Mouse (Mus musculus) CH12.LX (cell line): ENCODE results near the gene Insrr. TPM values are rescaled to one million over a fixed set of nuclear protein-coding genes. Genes with fewer than 3 reads are reported as not detected.
"Not testable (repeated sequence)": the region's sequence is repeated elsewhere in the genome, so short reads cannot be mapped to it uniquely, and the experiment has no call there.

ENCODE experiments used
- DNase-seq: peaks from one replicate; pipeline ENCODE4 v3.0.0-alpha.2; 2013; ENCODE audit errors: extremely low read depth
- H3K27ac ChIP-seq: 2 replicates; pipeline ENCODE4 v1.5.1; 2012; ENCODE audit warnings: low read depth, mild to moderate bottlenecking, control low read depth, moderate library complexity; ENCODE audit not compliant: insufficient read depth
- H3K27me3 ChIP-seq: replicated peaks from 2 replicates; pipeline ENCODE3; 2012; ENCODE audit warnings: inconsistent platforms
- H3K36me3 ChIP-seq, 2 experiments: replicated peaks in 1 of 2; 2 replicates each; pipeline versions ENCODE3 to v1.6.1; 2012; ENCODE audit warnings: inconsistent platforms in 1 of 2, low read length in 1 of 2, mild to moderate bottlenecking in 1 of 2, mixed read lengths in 1 of 2, moderate library complexity in 1 of 2; ENCODE audit not compliant: control insufficient read depth in 1 of 2, insufficient read depth in 1 of 2
- H3K4me1 ChIP-seq, 2 experiments: 2 replicates each; pipeline ENCODE4 v1.6.1; 2012; ENCODE audit warnings: inconsistent platforms in 1 of 2, moderate library complexity in 1 of 2; ENCODE audit not compliant: insufficient read depth in 2 of 2, control insufficient read depth in 1 of 2
- H3K4me2 ChIP-seq: 2 replicates; pipeline ENCODE4 v1.6.1; 2012; ENCODE audit warnings: low read depth, mild to moderate bottlenecking, control low read depth; ENCODE audit not compliant: poor library complexity, insufficient read depth, severe bottlenecking
- H3K4me3 ChIP-seq, 3 experiments: fragments of 150-350 bp in 1 of 3; sonication (generic) in 1 of 3; replicated peaks in 1 of 3; 2 replicates each; pipeline versions ENCODE3 to v1.5.1; 2011 to 2012; ENCODE audit warnings: low read depth in 2 of 3, low read length in 2 of 3, mild to moderate bottlenecking in 2 of 3, moderate library complexity in 2 of 3, control low read depth in 1 of 3, improper control_type of control experiment in 1 of 3, inconsistent platforms in 1 of 3, mixed read lengths in 1 of 3; ENCODE audit not compliant: poor library complexity in 1 of 3
- H3K79me2 ChIP-seq: replicated peaks from 2 replicates; pipeline ENCODE4 v1.6.1; 2012; ENCODE audit warnings: mild to moderate bottlenecking, moderate library complexity; ENCODE audit not compliant: control insufficient read depth, poor library complexity, insufficient read depth, severe bottlenecking; ENCODE audit errors: extremely low read depth
- H3K9ac ChIP-seq: 2 replicates; pipeline ENCODE4 v1.6.1; 2012; ENCODE audit warnings: low read depth, mild to moderate bottlenecking, control low read depth, moderate library complexity; ENCODE audit not compliant: insufficient read depth
- H3K9me3 ChIP-seq: replicated peaks from 2 replicates; pipeline ENCODE3; 2012; ENCODE audit warnings: low read length, inconsistent platforms, mixed read lengths
- CHD1 ChIP-seq: IDR thresholded peaks from 2 replicates; pipeline ENCODE4 v1.6.1; 2012; ENCODE audit warnings: low read depth, low read length, improper control_type of control experiment, inconsistent platforms
- CHD2 ChIP-seq: IDR thresholded peaks from 2 replicates; pipeline ENCODE4 v1.6.1; 2011; ENCODE audit warnings: low read length, improper control_type of control experiment
- CTCF ChIP-seq, 2 experiments: IDR thresholded peaks in 1 of 2; conservative IDR thresholded peaks in 1 of 2; 2 replicates each; pipeline ENCODE4 v1.5.1; 2011 to 2012; ENCODE audit warnings: low read depth in 2 of 2, low read length in 2 of 2, improper control_type of control experiment in 1 of 2, inconsistent platforms in 1 of 2, mild to moderate bottlenecking in 1 of 2, moderate library complexity in 1 of 2
- E2F4 ChIP-seq: IDR thresholded peaks from 2 replicates; pipeline ENCODE4 v1.6.1; 2011; ENCODE audit warnings: low read depth, low read length, improper control_type of control experiment; ENCODE audit not compliant: insufficient replicate concordance
- ETS1 ChIP-seq: conservative IDR thresholded peaks from 2 replicates; pipeline ENCODE4 v1.6.1; 2012; ENCODE audit warnings: low read depth, mild to moderate bottlenecking, inconsistent platforms, low read length, improper control_type of control experiment, moderate library complexity
- GABPA ChIP-seq: IDR thresholded peaks from 2 replicates; pipeline ENCODE4 v1.6.1; 2012; ENCODE audit warnings: low read depth, low read length, improper control_type of control experiment, inconsistent platforms; ENCODE audit not compliant: insufficient replicate concordance
- HCFC1 ChIP-seq: IDR thresholded peaks from 2 replicates; pipeline ENCODE4 v1.6.1; 2012; ENCODE audit warnings: low read depth, mild to moderate bottlenecking, inconsistent platforms, low read length, improper control_type of control experiment
- IRF4 ChIP-seq: IDR thresholded peaks from 2 replicates; pipeline ENCODE4 v1.6.1; 2014; ENCODE audit warnings: low read depth, mild to moderate bottlenecking, inconsistent platforms, low read length, improper control_type of control experiment
- JUND ChIP-seq: conservative IDR thresholded peaks from 2 replicates; pipeline ENCODE4 v1.6.1; 2011; ENCODE audit warnings: low read depth, low read length, improper control_type of control experiment
- MAZ ChIP-seq: IDR thresholded peaks from 2 replicates; pipeline ENCODE4 v1.6.1; 2012; ENCODE audit warnings: low read depth, mild to moderate bottlenecking, inconsistent platforms, low read length, improper control_type of control experiment, moderate library complexity
- MEF2A ChIP-seq: IDR thresholded peaks from 2 replicates; pipeline ENCODE4 v1.6.1; 2014; ENCODE audit warnings: low read depth, mild to moderate bottlenecking, inconsistent platforms, low read length, improper control_type of control experiment, borderline replicate concordance
- MXI1 ChIP-seq: IDR thresholded peaks from 2 replicates; pipeline ENCODE4 v1.6.1; 2011; ENCODE audit warnings: mild to moderate bottlenecking, low read depth, low read length, improper control_type of control experiment
- NELFE ChIP-seq: IDR thresholded peaks from 2 replicates; pipeline ENCODE4 v1.6.1; 2011; ENCODE audit warnings: low read depth, low read length, improper control_type of control experiment
- POLR2A ChIP-seq: IDR thresholded peaks from 2 replicates; pipeline ENCODE4 v1.6.1; 2011; ENCODE audit warnings: low read depth, mild to moderate bottlenecking, improper control_type of control experiment, low read length
- POLR2AphosphoS2 ChIP-seq: IDR thresholded peaks from 2 replicates; pipeline ENCODE4 v1.6.1; 2011; ENCODE audit warnings: low read depth, low read length, improper control_type of control experiment
- RAD21 ChIP-seq: IDR thresholded peaks from 2 replicates; pipeline ENCODE4 v1.6.1; 2011; ENCODE audit warnings: low read depth, mild to moderate bottlenecking, low read length, improper control_type of control experiment, moderate library complexity
- RCOR1 ChIP-seq: conservative IDR thresholded peaks from 2 replicates; pipeline ENCODE4 v1.6.1; 2012; ENCODE audit warnings: low read depth, mild to moderate bottlenecking, inconsistent platforms, low read length, improper control_type of control experiment
- SIN3A ChIP-seq: IDR thresholded peaks from 2 replicates; pipeline ENCODE4 v1.6.1; 2012; ENCODE audit warnings: low read length, improper control_type of control experiment, inconsistent platforms
- SMC3 ChIP-seq: IDR thresholded peaks from 2 replicates; pipeline ENCODE4 v1.6.1; 2011; ENCODE audit warnings: low read depth, low read length, improper control_type of control experiment
- TBP ChIP-seq: conservative IDR thresholded peaks from 2 replicates; pipeline ENCODE4 v1.6.1; 2011; ENCODE audit warnings: low read depth, low read length, improper control_type of control experiment
- TCF12 ChIP-seq: IDR thresholded peaks from 2 replicates; pipeline ENCODE4 v1.6.1; 2014; ENCODE audit warnings: low read depth, mild to moderate bottlenecking, inconsistent platforms, low read length, improper control_type of control experiment
- UBTF ChIP-seq: IDR thresholded peaks from 2 replicates; pipeline ENCODE4 v1.6.1; 2012; ENCODE audit warnings: low read depth, mild to moderate bottlenecking, inconsistent platforms, low read length, improper control_type of control experiment, moderate library complexity
- USF2 ChIP-seq: conservative IDR thresholded peaks from 2 replicates; pipeline ENCODE4 v1.6.1; 2011; ENCODE audit warnings: low read depth, low read length, improper control_type of control experiment
- ZKSCAN1 ChIP-seq: IDR thresholded peaks from 2 replicates; pipeline ENCODE4 v1.6.1; 2012; ENCODE audit warnings: low read depth, inconsistent platforms, low read length, improper control_type of control experiment, borderline replicate concordance
- ZMIZ1 ChIP-seq: IDR thresholded peaks from 2 replicates; pipeline ENCODE4 v1.6.1; 2012; ENCODE audit warnings: low read depth, mild to moderate bottlenecking, inconsistent platforms, low read length, improper control_type of control experiment
- ZNF384 ChIP-seq: IDR thresholded peaks from 2 replicates; pipeline ENCODE4 v1.6.1; 2012; ENCODE audit warnings: low read depth, low read length, improper control_type of control experiment, inconsistent platforms
- dilution Hi-C: fragments of 300-500 bp; cut with MboI; formaldehyde crosslinking; loops from 2 replicates; pipeline ENCODE4 v1.14.3; 2020; ENCODE audit warnings: low sequenced_read_pairs; ENCODE audit not compliant: extremely low pct_unique_long_range_greater_than_20kb, extremely low pct_ligation_motif_present
- in situ Hi-C: fragments of 300-500 bp; cut with MboI; formaldehyde crosslinking; loops from 3 replicates; pipeline ENCODE4 v1.14.3; 2019; ENCODE audit warnings: low sequenced_read_pairs, low pct_ligation_motif_present, low pct_unique_long_range_greater_than_20kb, mixed read lengths
- polyA plus RNA-seq: library from polyadenylated mRNA; unstranded; fragments of >175 nt; gene quantifications from 2 replicates; pipeline ENCODE4 v1.2.1, GENCODE M21; 2012; ENCODE audit warnings: low read depth; ENCODE audit not compliant: insufficient read length
- total RNA-seq, 2 experiments: library from RNA; depleted of rRNA; stranded (reverse); fragments of 300-350 nt in 1 of 2; fragments of >200 nt in 1 of 2; gene quantifications; 2 replicates each; pipeline ENCODE4 v1.2.3; 2012 to 2014

Gene Insrr
- total and polyA plus RNA-seq, 3 experiments = 0.06 to 0.08 TPM; not detected in 1

GRCm38 (mm10) chr3:87818226-87818625 is 21.5 kb downstream of the Insrr start:
- dilution Hi-C loops = no loop called here
- Histone ChIP-seq H3K27ac (no peak overlapping the region), H3K27me3 (peaks cover 80% of the 10 kb centered on the region), H3K9ac (no peak overlapping the region), H3K9me3 (no peaks in the 10 kb centered on the region)
- TF ChIP-seq ZKSCAN1 (no peak), MEF2A (no peak), MXI1 (no peak), TCF12 (no peak), CHD1 (no peak), POLR2AphosphoS2 (no peak), MAZ (no peak), USF2 (no peak), ZNF384 (no peak), RCOR1 (no peak), POLR2A (no peak), GABPA (no peak), CHD2 (no peak)
- TF ChIP-seq, all 38 proteins: peak for 0
- H3K79me2 ChIP-seq = no peaks in the 10 kb centered on the region
- H3K4me1 ChIP-seq = peaks cover 5 to 6% of the 10 kb centered on the region in 2 experiments
- H3K4me3 ChIP-seq = no peak overlapping the region
- in situ Hi-C loops = loop anchor here (5.0 kb wide), 2 partner anchors 36 to 39 kb away; no protein-coding TSS in a partner anchor
- H3K4me2 ChIP-seq = no peak overlapping the region
- no peak for DNase-seq
- no peaks in the 10 kb centered on the region for H3K36me3 ChIP-seq

DNA sequence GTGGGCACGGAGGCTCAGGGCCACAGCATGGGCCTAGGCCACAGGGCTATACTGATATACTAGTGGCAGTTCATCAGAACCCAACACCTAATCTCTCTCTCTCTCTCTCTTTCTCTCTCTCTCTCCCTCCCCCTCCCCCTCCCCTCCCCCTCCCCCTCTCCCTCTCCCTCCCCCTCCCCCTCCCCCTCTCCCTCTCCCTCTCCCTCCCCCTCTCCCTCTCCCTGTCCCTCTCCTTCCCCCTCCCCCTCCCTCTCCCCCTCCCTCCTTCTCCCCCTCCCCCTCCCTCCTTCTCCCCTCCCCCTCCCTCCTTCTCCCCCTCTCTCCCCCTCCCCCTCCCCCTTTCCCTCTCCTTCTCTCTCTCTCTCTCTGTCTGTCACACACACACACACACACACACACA is 27.5 kb downstream of the Insrr start, which contains the start of gene Pear1:
Gene Pear1 (minus strand): TSS at position 101 of the 400 bp plus-strand sequence.
- H3K27ac ChIP-seq, in situ Hi-C loops, H3K4me2 ChIP-seq, DNase-seq, H3K4me3 ChIP-seq, dilution Hi-C loops, H3K9ac ChIP-seq, H3K4me1 ChIP-seq, H3K36me3 ChIP-seq, H3K79me2 ChIP-seq, H3K9me3 ChIP-seq: not testable (repeated sequence)
- H3K27me3 ChIP-seq = peaks cover 28% of the 10 kb centered on the region

DNA sequence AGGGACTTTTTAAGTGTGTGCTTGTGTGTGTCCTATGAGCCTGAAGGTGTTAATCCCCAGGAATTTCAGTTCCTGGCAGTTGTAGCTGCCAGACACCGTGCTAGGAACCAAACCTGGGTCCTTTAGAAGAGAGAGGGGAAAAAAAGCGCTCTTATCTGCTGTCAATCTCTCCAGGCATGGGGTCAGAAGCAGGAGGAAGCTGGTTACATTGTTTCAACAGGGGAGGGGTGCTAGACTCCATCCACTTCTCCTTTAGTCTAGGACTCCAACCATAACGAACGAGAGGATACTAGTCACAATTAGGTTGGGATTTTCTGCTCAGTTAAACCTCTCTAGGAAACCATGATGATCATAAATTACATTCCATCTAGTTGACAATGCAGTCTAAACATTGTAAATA is 31.7 kb downstream of the Insrr start:
- Histone ChIP-seq H3K79me2 (no peaks in the 10 kb centered on the region), H3K4me3 (no peak overlapping the region), H3K9ac (no peak overlapping the region)
- dilution Hi-C loops = no loop called here
- no peak for TF ChIP-seq CTCF (conservative IDR thresholded peaks at IDR 0.05 in 1 of 2, IDR thresholded peaks at IDR 0.05 in 1 of 2; ENCODE audit: low read depth in 2 of 2, low read length in 2 of 2)
- TF ChIP-seq E2F4 = no peak
- TF ChIP-seq RAD21 = no peak
- no peak for TF ChIP-seq MAZ
- TF ChIP-seq UBTF = no peak
- no peak for TF ChIP-seq TCF12
- TF ChIP-seq TBP = no peak
- TF ChIP-seq ETS1 = no peak
- no peak for TF ChIP-seq SIN3A
- no peak for TF ChIP-seq HCFC1
- TF ChIP-seq JUND = no peak
- TF ChIP-seq CHD1 = no peak
- no peak for TF ChIP-seq ZKSCAN1
- TF ChIP-seq IRF4 = no peak
- TF ChIP-seq CHD2 = no peak
- TF ChIP-seq SMC3 = no peak
- TF ChIP-seq USF2 = no peak
- TF ChIP-seq ZMIZ1 = no peak
- no peak for TF ChIP-seq NELFE
- TF ChIP-seq, all 38 proteins: peak for 0
- no peaks in the 10 kb centered on the region for H3K36me3 ChIP-seq
- peaks cover 8 to 26% of the 10 kb centered on the region in 2 experiments for H3K4me1 ChIP-seq
- peaks cover 4% of the 10 kb centered on the region for H3K27me3 ChIP-seq
- H3K4me2 ChIP-seq = no peak overlapping the region
- DNase-seq = no peak
- no peak overlapping the region for H3K27ac ChIP-seq
- in situ Hi-C loops = no loop called here
- H3K9me3 ChIP-seq = no peaks in the 10 kb centered on the region
